Mouse (Mus musculus): ENCODE data around the gene Zfp628.

Gene Zfp628

GRCm38 (mm10) chr7:4940068-4940479, 25.1 kb downstream of the Zfp628 start:
- DNase-seq (ENCODE audit: low spot score), result peak; percentile 80

- DNase-seq (ENCODE audit: low spot score), result no peak
Measured at GRCm38 (mm10) chr7:4942673-4943072, 27.7 kb downstream of the Zfp628 start.

GRCm38 (mm10) chr7:4943223-4943815, 28.3 kb downstream of the Zfp628 start:
- DNase-seq (ENCODE audit: low spot score), result peak; percentile 89

- DNase-seq (ENCODE audit: low spot score), result no peak
Measured at GRCm38 (mm10) chr7:4947855-4948254, 32.8 kb downstream of the Zfp628 start.

GRCm38 (mm10) chr7:4948386-4948785, 33.4 kb downstream of the Zfp628 start:
- peak; percentile 69 for DNase-seq (ENCODE audit: low spot score)

- DNase-seq (ENCODE audit: low spot score), result no peak
Measured at GRCm38 (mm10) chr7:4950561-4951342, 35.7 kb downstream of the Zfp628 start.

- no peak for DNase-seq (ENCODE audit: low spot score)
Measured at GRCm38 (mm10) chr7:4953815-4954445, 38.9 kb downstream of the Zfp628 start.

GRCm38 (mm10) chr7:4957361-4957760, 42.3 kb downstream of the Zfp628 start:
- no peak for DNase-seq (ENCODE audit: low spot score)

- DNase-seq (ENCODE audit: low spot score), result no peak
Measured at GRCm38 (mm10) chr7:4963527-4963926, 48.5 kb downstream of the Zfp628 start.

GRCm38 (mm10) chr7:4964272-4964671, 49.3 kb downstream of the Zfp628 start, which contains the start of gene Sbk2:
Gene Sbk2, minus strand, starts transcription at chr7:4964406.
- DNase-seq (ENCODE audit: low spot score), result peak; percentile 81

- DNase-seq (ENCODE audit: low spot score), result no peak
Measured at GRCm38 (mm10) chr7:4964988-4965387, 50.0 kb downstream of the Zfp628 start.

GRCm38 (mm10) chr7:4971068-4971467, 56.1 kb downstream of the Zfp628 start, which contains the start of gene Sbk3:
Gene Sbk3, minus strand, starts transcription at chr7:4971168.
- DNase-seq (ENCODE audit: low spot score), result no peak

All from T-cell, adult 2 months (primary cell).